Mouse (Mus musculus): Measurements from ENCODE around the gene Vtn.

Gene Vtn

DNA sequence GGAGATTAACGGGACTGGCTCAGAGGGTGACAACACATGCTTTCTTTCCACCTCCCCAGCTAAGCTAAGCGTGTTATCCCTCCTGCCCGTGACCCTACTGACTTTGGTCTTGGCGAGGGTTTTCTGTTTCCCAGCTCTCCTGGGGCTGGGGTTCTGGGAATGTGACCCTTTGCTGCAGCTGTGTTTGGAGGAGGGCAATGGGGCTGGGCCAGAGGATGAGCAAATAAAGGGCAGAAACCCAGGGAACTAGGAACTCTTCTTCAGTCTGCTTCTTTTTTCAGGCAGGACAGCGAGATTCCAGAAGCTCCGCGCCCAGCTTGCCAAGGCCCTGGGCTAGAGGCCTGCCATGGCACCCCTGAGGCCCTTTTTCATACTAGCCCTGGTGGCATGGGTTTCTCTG is at the start of gene Vtn:
Gene Vtn, plus strand, starts transcription at position 88 of the 400 bp plus-strand sequence.
- DNase-seq (ENCODE audit: low spot score in 2 of 2) = no peak

DNA sequence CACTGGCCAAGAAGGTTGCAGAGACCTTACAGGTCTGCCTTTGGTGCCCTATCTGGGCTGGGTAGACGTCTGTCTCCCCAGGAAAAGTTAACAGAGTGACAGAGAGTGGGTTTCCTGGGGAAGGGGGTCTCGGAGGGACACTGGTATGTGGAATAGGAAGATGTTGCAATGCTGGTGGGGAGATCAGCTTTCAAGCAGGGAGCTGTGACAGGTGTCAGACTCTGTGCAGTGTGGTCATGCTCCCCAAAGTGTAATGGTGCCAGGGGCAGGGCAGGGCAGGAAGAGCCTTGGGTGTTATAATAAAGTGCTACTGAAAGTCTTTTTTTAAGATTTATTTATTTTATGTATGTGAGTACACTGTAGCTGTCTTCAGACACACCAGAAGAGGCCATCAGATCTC is 48.6 kb upstream of the Vtn start:
- no peak for DNase-seq (ENCODE audit: low spot score in 2 of 2)

DNA sequence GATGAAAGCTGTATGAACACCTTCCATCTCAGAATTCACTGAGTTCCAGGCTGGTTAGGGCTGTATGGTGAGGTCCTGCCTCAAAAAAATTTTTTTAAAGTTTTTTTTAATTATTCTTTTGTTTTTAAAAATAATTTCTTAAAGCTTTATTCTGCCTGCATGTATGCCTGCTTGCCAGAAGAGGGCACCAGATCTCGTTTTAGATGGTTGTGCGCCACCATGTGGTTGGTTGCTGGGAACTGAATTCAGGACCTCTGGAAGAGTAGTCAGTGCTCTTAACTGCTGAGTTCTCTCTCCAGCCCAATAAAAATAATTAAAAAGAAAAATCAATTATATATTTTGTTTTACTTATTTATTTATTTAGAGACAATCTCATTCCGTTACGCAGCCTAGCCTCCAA is 45.2 kb upstream of the Vtn start:
- DNase-seq (ENCODE audit: low spot score in 2 of 2) = peak in 1 of 2 experiments; percentile 66

DNA sequence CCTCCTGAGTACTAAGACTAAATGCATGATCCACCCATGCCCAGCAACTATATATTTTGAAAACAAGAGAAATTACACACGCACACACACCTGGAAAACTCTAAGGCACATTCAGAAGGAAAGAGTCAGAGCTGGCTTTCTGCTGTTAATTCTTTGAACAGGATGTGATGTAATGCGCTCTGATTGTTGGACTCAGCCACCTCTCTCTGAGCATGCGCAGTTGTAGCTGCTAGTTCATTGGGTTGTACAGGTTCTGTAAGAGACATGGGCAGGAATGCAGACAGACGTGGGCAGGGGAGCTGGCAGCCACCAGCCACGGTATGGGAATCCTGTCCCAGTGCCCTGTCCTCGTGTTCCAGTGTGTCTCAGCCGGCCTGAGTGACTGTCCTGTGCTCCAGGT is 44.6 kb upstream of the Vtn start:
- no peak for DNase-seq (ENCODE audit: low spot score in 2 of 2)

DNA sequence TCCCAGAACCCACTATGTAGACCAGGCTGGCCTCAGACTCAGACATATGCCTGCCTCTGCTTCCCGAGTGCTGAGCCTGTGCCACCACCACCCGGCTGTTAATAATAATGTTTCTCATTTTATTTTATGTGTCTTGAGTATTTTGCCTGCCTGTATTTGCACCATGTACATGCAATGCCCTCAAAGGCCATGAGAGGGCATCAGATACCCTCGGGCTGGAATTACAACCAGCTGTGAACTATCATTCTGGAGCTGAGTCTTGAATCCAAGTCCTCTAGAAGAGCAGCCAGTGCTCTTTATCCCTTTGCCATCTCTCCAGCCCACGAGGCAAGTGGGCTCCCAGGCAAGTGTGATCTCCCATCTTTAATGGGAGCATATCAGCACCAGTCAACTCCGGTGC is 43.6 kb upstream of the Vtn start:
- DNase-seq (ENCODE audit: low spot score in 2 of 2) = no peak

DNA sequence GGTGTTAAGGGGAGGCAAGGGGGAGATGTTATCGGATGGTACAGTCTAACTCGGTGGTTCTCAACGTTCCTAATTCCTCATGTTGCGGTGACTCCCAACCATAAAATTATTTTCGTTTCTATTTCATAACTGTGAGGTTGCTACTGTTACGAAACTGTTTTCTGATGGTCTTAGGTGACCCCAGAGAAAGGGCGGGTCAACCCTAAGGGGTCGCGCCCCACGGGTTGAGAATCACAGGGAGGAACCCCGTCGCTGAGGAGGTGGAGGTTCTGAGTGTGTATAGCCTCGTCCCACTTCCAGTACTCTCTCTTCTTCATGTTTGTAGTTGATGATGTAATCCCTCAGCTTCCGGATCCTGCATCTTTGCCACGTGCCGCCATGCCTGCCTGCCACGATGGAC is 40.2 kb upstream of the Vtn start:
- DNase-seq (ENCODE audit: low spot score in 2 of 2) = no peak

DNA sequence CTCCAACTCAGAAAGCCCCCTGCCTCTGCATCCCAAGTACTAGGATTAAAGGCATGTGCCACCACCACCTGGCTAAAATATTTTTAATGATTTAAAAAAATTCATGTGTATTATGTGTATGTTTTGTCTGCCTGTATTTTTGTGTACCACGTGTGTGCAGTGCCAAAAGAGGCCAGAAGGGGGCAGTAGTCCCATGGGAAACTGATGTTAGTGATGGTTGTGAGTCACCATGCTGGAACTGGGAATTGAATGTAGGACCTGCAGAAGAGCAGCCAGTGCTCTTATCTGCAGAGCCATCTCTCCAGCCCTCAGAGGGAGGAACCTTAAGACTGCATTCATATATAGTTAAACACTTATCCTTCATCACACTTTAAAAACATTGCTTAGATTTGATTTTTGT is 37.0 kb upstream of the Vtn start:
- no peak for DNase-seq (ENCODE audit: low spot score in 2 of 2)

DNA sequence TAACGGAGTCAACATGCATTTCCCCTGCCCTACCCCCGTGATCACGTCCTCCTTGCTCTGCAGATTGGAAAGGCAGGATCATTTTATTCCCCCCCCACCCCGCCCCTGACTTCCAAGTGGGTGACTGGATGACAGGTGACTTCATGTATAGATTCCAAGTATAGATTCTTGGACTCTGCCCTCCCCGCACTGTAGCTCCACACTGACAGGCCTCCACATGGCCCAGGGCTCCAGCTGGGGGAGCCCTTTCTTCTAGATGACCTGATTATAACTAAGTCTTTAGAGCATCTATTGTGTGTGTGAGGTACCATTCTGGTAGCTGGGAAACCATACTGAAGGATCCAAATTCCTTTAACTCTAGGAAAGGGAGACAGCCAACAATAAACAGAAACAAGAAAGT is 36.2 kb upstream of the Vtn start:
- no peak for DNase-seq (ENCODE audit: low spot score in 2 of 2)

DNA sequence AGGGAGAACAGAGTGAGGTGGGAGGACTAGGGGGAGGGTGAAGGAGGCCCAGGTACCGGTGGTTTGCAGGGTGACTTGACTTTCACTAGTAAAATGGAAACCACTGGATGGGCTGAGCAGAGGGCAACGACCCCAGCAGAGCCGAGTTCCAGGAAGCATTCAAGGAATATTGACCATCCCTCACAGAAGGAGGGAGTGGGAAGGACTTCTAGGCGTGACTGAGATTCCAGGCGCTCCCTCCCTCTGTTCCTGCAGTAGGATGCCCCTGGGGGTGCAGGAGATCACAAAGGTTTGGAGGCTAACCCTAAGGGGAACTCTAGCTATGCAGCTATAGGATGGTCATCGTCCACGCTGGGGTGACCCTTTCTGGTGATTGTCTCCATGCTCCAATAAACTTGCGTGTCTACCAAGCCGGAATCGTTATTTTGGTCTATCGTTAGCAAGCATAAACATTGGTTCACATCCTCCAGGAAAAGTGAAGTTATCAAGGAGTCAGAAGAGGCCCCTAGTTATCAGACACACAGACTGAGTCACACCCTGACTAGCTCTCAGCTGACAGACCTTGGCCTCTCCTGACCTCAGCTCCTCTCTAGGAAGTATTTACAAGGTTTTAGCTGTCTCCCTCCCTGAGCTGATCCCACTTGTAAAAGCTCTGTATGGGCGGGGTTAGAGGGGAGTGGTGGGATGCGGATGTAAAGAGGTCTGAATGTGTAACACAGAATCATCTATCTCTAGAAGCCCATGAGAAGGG is 35.4 kb upstream of the Vtn start:
- no peak for DNase-seq (ENCODE audit: low spot score in 2 of 2)

DNA sequence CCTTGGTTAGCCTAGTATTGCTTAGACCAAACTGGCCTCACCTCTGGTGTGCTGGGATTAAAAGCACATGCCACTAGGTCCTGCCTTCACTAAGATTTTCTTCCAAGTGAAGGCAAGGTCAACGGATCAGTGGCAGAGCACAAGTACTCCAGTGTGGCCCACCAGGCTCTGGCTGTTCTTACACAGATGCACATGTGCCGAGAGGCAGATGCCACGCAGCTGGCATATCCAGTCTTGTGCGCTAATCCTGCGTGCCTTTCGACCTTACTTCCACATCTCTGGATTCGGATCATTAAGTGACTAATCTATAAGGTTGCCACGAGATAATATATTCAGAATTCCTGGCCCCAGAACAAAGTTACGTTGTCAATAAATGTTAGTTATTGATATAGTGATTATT is 33.8 kb upstream of the Vtn start:
- DNase-seq (ENCODE audit: low spot score in 2 of 2) = no peak

DNA sequence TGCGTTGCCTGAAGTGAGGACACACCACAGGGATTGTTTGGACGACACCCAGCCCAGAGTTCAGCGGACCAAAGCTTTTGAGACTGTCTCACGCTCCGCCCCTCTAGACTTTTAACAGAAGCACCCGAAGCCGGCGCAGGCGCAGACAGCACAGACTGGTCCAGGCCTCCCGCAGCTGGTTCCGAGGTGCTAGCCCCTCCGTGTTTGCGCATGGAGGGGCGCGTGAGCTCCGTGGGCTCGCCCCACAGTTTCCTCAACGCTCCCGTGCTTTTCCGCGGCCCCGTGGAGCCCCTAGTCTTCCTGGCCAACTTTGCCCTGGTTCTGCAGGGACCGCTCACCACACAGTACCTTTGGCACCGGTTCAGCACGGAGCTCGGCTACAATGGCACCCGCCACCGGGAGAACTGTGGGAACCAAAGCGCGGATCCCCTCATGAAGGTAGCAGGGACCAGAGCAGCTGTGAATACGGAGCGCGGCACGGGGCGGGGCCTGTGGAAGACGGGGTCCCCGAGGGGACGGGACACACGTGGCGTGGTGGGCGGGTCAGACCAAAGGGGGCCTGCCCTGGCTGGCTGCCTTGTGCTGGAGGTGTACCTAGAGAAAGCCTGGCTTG is 33.2 kb upstream of the Vtn start, which contains the start of gene Slc46a1:
Gene Slc46a1, plus strand, starts transcription at position 130 of the 613 bp plus-strand sequence.
- peak; percentile 58 to 75 for DNase-seq (ENCODE audit: low spot score in 2 of 2)

DNA sequence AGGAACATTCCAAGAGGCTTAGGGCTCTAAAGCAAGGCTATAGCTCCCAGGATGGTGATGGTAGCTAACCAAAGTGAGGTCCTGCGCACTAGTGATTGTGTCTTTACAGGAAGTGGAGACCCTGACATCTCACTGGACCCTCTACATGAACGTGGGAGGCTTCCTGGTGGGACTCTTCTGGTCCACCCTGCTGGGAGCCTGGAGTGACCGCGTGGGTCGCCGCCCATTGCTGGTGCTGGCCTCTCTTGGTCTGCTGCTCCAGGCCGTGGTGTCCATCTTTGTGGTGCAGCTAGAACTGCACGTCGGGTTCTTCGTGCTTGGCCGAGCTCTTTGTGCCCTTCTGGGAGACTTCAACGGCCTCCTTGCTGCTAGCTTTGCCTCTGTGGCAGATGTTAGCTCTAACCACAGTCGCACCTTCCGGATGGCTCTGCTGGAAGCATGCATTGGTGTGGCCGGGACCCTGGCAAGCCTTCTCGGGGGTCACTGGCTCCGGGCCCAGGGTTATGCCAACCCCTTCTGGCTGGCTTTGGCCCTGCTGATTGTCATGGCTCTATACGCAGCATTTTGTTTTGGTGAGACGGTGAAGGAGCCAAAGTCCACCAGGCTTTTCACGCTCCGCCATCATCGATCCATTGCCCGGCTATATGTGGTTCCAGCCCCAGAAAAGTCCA is 32.5 kb upstream of the Vtn start:
- DNase-seq (ENCODE audit: low spot score in 2 of 2) = peak in 1 of 2 experiments; percentile 24

DNA sequence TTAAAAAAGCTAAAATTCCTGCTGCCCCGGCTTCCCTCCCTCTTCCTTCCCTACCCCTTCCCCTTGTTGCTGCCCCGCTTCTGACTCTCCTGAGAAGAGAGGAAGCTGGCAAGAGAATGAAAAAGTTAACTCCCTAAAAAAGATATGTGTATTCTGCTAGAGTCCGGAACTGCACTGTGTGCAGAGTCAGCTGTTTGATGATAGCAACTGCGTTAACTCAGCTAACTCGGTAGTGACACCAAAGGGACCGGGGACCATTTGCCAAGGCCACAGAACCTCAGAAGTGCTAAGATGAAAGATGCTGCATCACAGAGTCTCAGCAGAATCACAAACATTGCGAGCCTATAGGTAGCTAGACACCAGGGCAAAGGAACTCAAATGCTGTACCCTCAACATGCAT is 31.4 kb upstream of the Vtn start:
- no peak for DNase-seq (ENCODE audit: low spot score in 2 of 2)

DNA sequence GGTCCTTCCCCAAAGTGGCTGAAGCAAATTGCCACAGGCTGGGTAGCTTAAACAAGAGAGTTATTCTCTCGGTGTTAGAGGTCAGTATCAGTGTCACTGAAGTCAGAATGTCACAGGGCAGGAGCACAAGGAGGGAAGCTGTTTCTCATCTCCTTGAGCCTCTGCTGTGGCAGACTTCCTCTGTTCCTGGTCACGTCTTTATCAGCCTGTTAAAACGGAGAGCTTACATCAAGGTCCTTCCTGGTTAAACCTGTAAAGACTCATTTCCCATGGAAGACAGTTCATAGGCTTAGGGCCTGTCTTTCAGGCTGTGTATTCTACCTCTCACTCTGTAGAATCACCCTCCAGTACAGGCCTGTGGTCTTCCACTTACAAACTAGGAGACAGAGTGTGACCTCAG is 31.0 kb upstream of the Vtn start:
- no peak for DNase-seq (ENCODE audit: low spot score in 2 of 2)

DNA sequence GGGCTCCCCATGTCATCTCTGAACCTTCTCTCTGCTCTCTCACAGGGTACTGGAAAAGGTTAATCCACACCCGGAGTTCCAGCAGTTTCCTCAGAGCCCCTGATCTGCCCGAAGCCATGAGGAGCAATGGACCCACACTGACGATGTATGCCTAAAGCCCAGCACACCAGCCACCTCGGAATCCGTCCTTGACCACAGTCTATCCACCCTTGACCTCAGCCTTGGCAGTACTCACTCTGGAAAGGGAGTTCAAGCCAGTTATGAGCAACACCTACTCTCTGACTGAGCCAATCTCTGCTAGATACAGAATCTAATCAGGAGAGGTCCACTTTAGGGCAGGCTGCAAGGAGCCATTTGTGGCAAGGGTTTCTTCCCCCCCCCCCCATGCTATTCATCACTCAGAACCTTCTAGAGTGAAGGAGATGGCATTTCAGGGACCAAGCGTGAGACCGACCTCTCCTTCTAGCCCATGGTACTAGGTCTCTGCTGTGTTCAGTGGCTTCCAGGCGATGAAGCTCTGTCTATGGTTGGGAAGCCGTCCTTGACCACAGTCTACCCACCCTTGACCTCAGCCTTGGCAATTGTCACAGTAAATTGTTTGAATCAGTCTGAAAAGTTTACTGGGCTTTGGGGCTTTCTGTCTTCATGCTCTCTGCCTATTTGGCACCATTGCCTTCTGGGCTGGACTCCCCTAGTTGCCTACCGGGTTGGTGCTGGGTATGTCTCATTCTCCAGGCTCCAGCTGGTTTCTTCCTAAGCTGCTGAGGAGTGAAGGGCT is 27.4 kb upstream of the Vtn start:
- DNase-seq (ENCODE audit: low spot score in 2 of 2) = no peak

DNA sequence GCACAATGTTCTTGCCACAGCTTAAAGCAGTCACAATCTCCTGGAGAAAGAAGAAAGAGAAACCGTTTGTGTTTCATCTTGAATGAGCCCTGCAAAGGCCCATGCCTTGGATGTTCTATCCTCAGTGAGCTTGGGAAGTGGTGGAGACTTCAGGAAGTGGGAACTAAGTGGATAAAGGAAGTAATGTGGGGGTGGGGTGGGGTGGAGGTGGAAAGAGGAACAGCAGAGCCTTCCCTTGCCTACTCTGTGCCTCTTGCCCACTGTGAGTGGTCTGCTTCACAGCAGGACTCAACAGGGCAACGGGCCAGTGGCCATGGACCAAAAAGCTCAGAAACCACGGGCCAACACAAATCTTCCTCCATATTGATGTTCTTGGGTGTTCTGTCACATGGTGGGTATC is 23.6 kb upstream of the Vtn start:
- DNase-seq (ENCODE audit: low spot score in 2 of 2) = no peak

DNA sequence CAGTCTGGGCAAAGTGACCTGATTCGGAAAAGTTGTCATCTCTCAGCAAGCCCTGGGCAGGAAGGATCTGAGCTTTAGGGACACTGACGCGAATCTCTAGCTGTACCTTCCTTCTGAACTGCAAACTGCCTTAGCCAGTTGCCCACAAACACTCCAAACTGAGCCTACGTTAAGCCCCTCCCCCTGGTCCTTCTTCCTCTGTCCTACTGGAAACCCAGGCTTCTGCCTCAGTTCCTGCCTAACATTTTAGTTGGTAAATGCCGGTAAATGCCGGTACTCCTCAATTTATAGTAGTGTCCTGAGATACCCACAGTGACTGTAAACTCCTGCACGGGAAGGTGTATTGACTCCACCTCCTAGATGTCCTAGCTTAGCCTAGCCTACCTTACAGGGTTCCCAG is 15.3 kb upstream of the Vtn start:
- no peak for DNase-seq (ENCODE audit: low spot score in 2 of 2)

DNA sequence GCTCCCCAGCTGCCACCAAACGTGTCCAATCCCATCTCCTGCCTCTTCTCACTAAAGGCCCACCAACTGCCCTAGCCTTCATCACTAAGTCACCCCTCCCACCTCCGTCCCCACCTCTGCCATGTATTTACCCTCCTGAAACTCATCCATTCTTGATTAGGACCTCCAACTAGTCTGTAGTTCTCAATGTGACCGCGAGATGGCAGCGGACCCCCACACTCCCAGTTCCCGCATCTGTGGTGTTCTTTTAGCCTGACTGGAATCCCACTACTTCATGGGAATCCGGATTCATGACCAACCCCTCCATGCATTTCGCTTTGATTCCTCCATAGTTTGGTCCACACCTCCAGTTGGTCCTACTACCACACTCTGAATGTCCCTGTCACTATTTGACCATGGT is 10.7 kb upstream of the Vtn start:
- peak; percentile 74 to 85 for DNase-seq (ENCODE audit: low spot score in 2 of 2)

DNA sequence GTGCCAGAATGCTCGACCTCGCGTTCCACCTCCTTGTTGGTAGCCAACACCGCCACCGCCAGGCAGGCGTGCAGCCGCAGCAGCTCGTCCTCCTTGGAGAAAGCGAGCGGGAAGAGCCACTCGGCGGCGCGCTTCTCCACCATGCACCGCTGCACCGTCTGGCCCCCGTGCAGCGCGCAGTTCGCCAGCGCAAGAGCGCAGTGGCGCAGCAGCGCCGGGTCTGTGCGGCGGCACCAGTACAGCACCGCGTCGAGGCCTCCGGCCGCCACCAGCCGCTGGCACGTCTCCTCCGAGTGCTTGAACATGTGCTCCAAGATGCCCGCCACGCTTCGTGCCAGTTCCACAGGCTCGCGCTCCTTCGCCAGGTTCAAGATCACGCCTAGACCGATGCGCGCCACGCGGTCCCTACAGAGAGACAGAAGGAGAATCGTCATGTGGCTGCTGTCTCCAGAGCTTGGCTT is 8.1 kb upstream of the Vtn start:
- peak in 1 of 2 experiments; percentile 67 for DNase-seq (ENCODE audit: low spot score in 2 of 2)

DNA sequence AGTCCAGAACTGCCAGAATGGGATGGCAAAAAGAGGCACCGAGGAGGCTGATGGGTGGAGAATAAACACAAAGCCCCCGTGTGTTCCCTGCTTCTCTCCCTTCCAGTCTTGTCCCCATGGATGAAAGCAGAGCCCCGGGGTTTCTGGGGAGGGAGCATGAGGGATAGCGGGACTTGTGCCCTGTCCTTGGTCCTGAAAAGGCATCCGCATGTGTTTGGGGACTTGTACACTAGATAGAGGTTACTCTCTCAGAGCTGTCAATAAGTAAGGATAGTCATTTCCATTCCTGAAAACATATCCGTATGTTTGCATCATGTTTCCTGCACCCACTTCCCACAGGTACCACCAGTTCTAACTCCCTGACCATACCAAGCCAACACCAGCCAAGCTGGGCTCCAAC is 3.0 kb upstream of the Vtn start:
- DNase-seq (ENCODE audit: low spot score in 2 of 2) = no peak

DNA sequence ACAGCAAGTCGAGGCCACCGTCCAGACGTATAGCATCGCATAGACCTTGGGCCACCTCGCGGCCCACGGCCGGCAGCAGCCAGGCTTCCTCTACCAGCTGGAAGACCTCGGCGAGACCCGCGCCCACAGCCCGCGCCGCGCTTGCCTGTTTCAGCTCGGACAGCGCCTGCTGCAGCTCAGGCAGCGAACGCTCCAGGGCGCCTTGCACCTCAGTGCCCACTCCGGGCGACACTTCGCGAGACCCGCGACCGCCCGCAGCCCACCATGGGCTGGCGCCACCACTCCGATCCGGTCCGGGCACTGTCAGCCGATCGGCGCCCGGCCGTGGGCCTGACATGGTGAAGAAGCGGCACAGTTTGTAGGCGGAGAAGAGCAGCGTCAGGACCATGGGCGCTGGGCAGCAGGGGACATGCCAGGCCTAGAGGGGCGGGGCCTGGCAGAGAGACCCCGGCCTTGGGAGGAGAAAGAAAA is 1.8 kb upstream of the Vtn start:
- DNase-seq (ENCODE audit: low spot score in 2 of 2) = peak in 1 of 2 experiments; percentile 67

Measured in cerebellum, postnatal 4 days (tissue).